Mouse (Mus musculus) cortical plate, adult 2 months (tissue): Measurements from ENCODE around the gene Fgd5.

Source experiments
- CTCF ChIP-seq: fragments of 200-500 bp; IDR thresholded peaks from 2 replicates; pipeline ENCODE4 v1.5.1; 2011; ENCODE audit warnings: mild to moderate bottlenecking, control low read depth, low read length; ENCODE audit not compliant: insufficient read depth; ENCODE audit errors: extremely low read depth
- POLR2A ChIP-seq: fragments of 200-500 bp; IDR thresholded peaks from 2 replicates; pipeline ENCODE4 v1.6.1; 2011; ENCODE audit warnings: mild to moderate bottlenecking, low read length, control low read depth; ENCODE audit not compliant: insufficient read depth; ENCODE audit errors: extremely low read depth

- TF ChIP-seq CTCF (no peak), POLR2A (no peak)
These were observed 771 bp downstream of the Fgd5 start for GRCm38 (mm10) chr6:91979301-91979996.
